Mouse (Mus musculus): ENCODE measurements at regions not wholly inside any gene's neighbourhood (a gene's known extent, or its start where the extent isn't known, plus 50 kb on each side); places are given as distances from the start of the nearest gene placed in this dataset.

DNA sequence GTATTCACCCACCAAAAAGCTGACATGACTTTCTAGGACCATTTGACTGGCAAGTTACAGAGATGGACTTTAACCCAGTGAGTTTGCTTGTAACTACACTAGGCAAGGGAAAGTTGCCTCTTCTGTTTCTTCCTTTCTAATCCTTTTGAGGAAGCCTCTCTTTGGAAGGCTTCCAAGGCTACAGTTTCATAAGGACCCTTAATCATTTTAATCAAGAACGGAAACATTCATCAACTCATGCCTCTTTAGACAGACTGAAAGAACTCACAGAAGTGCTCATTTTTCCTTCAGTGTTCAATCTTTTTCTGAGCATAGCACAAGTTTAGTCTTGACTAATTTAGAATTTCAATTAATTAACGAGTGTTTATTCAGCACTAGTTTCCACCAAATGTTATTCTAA, 84.2 kb downstream of the Ddx1 start:
- ATAC-seq (replicated peaks; ENCODE audit: poor library complexity), result no peak

GRCm38 (mm10) chr12:13161051-13161450, 88.0 kb downstream of the Ddx1 start:
- ATAC-seq (replicated peaks; ENCODE audit: poor library complexity), result no peak

DNA sequence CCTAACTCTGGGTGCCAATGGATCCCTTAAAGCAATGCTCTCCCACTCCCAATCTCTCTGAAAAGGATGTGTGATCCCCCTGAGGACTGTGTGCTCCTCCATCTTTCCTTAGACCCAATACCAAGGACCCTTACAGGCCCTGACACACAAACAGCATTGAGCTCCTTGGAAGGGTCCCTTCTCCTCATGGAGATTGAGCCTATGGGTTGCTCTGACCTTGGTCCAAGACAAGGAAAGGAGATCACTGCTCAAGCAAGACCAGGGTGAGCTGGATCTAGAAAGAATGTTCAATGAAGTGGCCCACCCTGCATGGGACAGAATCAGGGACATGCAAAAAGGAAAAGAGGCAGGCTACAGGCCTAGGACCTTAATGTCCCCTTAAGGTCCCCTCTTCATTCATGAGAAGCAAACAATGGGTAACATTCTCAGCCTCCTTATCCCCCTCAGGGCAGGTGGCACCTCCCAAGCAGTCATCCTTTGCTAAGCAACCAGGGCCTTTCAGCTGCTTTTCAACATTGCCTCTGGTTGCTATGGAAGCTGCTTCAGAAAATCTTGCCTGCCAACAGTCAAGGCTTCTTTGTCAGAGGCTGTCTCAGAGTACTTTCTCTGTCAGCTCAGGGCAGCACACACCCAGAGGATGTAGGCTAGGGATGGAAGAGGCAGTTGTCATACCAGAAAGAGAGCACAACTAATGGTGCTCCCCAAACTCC, 89.5 kb downstream of the Ddx1 start:
- ATAC-seq (replicated peaks; ENCODE audit: poor library complexity), result no peak

GRCm38 (mm10) chr12:13157666-13158381, 91.2 kb downstream of the Ddx1 start:
- ATAC-seq (replicated peaks; ENCODE audit: poor library complexity), result no peak

- ATAC-seq (replicated peaks; ENCODE audit: poor library complexity), result no peak
Measured at GRCm38 (mm10) chr12:13157089-13157488, 91.9 kb downstream of the Ddx1 start.

DNA sequence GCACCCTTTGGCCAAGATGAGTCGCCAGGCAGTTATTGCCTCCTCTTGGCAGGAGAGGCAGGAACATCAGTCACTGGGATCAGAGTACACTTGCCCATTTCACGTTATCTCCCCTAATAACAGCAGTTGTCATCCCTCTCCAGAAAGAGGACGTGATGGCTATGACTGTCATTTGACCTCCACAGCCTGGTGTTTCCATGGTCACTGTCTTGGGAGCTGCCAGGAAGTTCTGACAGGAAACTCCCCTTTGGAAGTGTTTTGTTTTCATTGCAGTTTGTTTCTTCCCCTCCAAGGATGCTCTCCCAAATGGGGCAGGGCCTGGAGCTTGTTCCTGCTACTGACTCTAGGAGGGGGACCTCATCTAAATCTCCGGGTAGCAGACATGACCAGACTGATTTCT, 98.3 kb downstream of the Ddx1 start:
- no peak for ATAC-seq (replicated peaks; ENCODE audit: poor library complexity)

DNA sequence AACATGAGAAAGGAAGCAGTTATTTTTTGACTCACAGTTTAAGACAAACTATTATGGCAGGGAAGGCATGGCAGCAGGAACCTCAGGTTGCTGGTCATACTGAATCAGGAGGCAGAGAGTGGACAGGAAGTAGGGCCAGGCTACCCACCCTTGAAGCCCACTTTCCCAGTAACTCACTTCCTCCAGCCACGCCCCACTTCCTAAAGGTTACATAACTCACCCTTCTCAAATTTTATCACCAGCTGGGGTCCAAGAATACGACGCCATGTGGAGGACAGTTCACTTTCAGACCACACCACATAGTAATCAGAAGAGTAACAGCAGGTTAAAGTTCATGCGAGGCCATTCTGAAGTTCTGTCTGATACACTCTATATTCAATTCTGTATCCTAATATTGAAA, 101.8 kb downstream of the Ddx1 start:
- ATAC-seq (replicated peaks; ENCODE audit: poor library complexity), result no peak

- ATAC-seq (replicated peaks; ENCODE audit: poor library complexity), result 0 out of 2 replicates have a peak, but pooled peaks have one; percentile 17
Measured at GRCm38 (mm10) chr12:13145186-13146115, 103.6 kb downstream of the Ddx1 start.

DNA sequence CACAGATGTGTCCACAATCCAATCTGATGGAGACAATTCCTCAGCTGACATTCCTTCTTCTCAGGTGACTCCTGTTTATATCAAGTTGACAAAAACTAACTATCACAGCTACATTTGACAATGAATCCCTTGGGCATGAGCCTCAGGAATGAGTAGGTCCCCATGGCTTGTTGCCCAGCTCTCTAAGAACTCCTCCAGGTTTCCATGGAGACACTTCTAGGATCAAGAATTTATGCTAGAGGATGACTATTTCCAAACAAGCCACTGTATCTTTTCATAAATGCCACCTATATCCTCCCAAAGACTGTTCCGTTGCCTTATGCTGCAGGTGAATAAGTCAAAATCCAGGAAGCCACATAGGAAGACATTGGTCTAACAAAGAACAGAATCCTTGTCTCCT, 104.3 kb downstream of the Ddx1 start:
- no peak for ATAC-seq (replicated peaks; ENCODE audit: poor library complexity)

GRCm38 (mm10) chr12:13140636-13141035, 108.4 kb downstream of the Ddx1 start:
- no peak for ATAC-seq (replicated peaks; ENCODE audit: poor library complexity)

DNA sequence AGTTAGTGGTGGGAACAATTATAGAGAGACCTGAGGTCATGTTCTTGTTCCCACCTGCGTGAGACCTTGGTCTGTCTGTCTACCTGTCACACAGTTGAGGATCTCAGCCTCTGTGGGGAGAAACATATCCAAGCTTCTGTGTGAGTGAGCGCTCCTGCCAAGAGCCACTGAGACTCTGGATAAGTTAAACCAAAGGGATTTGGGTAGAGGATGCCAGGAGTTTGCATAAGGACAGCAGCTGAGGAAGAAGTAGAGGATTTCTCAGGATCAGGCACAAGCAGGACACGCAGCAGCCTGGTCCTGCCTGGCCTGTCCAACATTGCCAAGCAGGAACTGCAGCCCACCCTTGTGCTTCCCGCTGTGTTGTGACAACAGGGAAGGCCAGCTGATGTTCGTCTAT, 109.8 kb downstream of the Ddx1 start:
- ATAC-seq (replicated peaks; ENCODE audit: poor library complexity), result no peak

- ATAC-seq (replicated peaks; ENCODE audit: poor library complexity), result peak; percentile 57
Measured at GRCm38 (mm10) chr12:13134168-13134567, 114.8 kb downstream of the Ddx1 start.

DNA sequence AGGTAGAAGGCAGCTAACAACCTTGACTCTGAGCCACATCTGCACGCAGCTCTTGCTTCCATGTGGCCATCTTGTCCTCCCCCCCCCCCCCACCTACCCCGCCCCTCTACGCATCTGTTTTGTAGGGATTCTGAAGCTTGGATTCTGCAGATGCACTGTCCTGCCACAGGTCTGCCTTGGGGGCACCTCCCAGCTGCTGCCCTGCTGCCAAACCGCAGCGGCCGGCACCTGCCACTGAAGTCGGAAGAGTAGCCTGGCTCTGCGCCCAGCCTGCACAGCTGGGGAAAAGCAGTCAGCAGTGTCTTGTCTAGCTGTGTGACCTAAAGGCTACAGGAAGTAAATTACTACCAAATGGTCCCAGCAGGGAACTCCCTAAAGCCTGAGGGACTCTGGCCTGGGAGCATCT, 119.3 kb downstream of the Ddx1 start:
- peak; percentile 23; the same call in 1 of the 2 replicates for ATAC-seq (replicated peaks; ENCODE audit: poor library complexity)

GRCm38 (mm10) chr12:13127407-13127806, 121.6 kb downstream of the Ddx1 start:
- ATAC-seq (replicated peaks; ENCODE audit: poor library complexity), result no peak

DNA sequence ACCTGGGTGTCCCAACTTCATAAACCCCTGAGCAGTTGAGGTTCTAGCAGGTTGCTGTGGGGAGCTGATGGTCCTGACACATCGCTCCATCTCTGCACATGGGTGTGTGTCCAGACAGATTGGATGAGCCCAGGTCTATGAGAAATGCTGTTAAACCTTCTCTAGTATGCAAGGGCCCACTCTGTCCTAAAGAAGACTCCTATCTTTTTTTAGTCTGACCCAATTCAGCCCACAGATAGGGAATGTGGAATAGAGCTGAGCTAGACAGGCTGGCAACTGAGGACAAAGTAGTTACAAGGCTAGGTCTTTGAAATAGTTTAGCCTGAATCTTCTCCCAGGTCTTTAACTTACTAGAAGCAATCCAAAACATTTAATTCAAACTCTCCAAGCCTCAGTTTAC, 124.0 kb downstream of the Ddx1 start:
- no peak for ATAC-seq (replicated peaks; ENCODE audit: poor library complexity)

- no peak for ATAC-seq (replicated peaks; ENCODE audit: poor library complexity)
Measured at GRCm38 (mm10) chr12:13122282-13122681, 126.7 kb downstream of the Ddx1 start.

- no peak for ATAC-seq (replicated peaks; ENCODE audit: poor library complexity)
Measured at GRCm38 (mm10) chr12:13120581-13120980, 128.4 kb downstream of the Ddx1 start.

DNA sequence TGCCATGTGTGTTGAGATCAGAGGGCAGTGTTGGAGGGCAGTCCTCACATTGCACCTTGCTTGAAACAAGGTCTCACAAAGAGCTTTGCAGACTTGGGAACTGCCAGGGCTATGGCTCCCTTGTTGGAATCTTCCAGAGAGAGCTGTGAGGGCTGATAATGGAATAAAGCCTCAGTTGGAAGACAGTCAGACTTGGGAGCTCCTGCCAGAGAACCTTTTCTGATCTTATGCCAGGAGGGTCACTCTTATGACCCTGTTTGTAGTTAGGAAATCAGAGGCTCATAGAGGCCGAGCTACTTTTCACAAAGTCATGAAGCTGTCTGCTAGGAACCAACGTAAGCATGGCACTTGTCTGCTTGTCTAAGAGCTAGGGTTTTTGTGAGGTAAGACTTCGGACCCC, 129.4 kb downstream of the Ddx1 start:
- ATAC-seq (replicated peaks; ENCODE audit: poor library complexity), result no peak

DNA sequence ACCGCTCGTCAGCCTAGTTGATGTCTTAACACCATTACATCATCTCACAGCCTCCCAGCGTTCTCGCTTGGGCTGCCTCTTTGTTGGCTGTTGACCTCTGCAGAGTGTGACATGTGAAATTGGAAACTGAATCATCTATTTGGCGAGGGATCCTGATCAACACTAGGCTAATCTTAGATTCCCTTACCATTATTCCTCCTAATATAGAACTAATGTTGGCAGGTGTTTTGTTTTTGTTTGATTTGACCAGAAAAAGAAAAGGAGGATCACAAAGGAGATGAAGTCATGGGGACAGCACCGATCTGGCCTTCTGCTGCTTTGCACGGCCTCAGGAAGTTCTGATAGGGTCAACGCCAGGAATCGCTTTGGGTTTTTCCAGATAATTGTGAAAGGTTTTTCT, 131.0 kb downstream of the Ddx1 start:
- no peak for ATAC-seq (replicated peaks; ENCODE audit: poor library complexity)

DNA sequence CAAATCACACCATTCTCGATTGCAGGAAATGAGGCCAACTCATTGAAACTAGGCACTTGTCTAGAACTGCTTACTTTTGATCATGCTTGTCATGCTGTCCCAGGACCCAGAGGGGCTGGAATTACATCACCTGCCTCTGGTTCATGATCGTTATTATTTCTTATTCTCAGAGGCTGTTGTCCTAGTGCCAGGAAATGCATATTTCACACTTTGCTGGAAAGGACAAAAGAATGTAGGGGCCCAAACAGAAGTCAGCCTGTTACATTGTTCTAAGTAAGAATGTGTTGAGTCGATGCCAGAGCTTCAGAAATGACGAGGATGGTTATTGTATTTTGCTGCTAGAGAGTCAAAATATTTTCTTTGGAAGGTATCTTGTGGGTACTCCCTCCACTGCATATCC, 134.7 kb downstream of the Ddx1 start:
- no peak for ATAC-seq (replicated peaks; ENCODE audit: poor library complexity)

DNA sequence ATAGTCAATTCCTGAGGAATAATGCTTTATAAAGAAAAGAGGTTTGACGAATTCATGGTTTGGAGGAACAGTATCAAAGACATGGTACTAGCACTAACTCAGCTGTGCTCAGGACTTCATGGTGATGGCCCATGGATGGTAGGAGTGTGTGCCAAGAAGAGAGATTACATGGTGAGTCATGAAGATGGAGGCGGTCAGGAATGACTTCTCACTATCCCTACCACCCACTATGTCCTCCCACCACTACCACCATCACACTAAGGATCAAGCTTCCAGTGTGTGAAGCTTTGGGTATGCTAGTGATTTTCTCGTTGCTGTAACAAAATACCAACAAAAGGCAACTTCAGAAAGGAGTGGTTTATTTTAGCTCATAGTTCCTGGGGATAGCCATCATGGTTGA, 142.1 kb downstream of the Ddx1 start:
- ATAC-seq (replicated peaks; ENCODE audit: poor library complexity), result no peak
